Mouse (Mus musculus) CH12.LX (cell line): ENCODE measurements around the gene Tm7sf2. TPM values are rescaled to one million over a fixed set of nuclear protein-coding genes. Genes with fewer than 3 reads are reported as not detected.

Experiments used
- DNase-seq: peaks from one replicate; pipeline ENCODE4 v3.0.0-alpha.2; 2013; ENCODE audit errors: extremely low read depth
- H3K27ac ChIP-seq: 2 replicates; pipeline ENCODE4 v1.5.1; 2012; ENCODE audit warnings: low read depth, mild to moderate bottlenecking, control low read depth, moderate library complexity; ENCODE audit not compliant: insufficient read depth
- H3K27me3 ChIP-seq: replicated peaks from 2 replicates; pipeline ENCODE3; 2012; ENCODE audit warnings: inconsistent platforms
- H3K36me3 ChIP-seq, 2 experiments: replicated peaks in 1 of 2; 2 replicates each; pipeline versions ENCODE3 to v1.6.1; 2012; ENCODE audit warnings: inconsistent platforms in 1 of 2, low read length in 1 of 2, mild to moderate bottlenecking in 1 of 2, mixed read lengths in 1 of 2, moderate library complexity in 1 of 2; ENCODE audit not compliant: control insufficient read depth in 1 of 2, insufficient read depth in 1 of 2
- H3K4me1 ChIP-seq, 2 experiments: 2 replicates each; pipeline ENCODE4 v1.6.1; 2012; ENCODE audit warnings: inconsistent platforms in 1 of 2, moderate library complexity in 1 of 2; ENCODE audit not compliant: insufficient read depth in 2 of 2, control insufficient read depth in 1 of 2
- H3K4me2 ChIP-seq: 2 replicates; pipeline ENCODE4 v1.6.1; 2012; ENCODE audit warnings: low read depth, mild to moderate bottlenecking, control low read depth; ENCODE audit not compliant: poor library complexity, insufficient read depth, severe bottlenecking
- H3K4me3 ChIP-seq, 3 experiments: fragments of 150-350 bp in 1 of 3; sonication (generic) in 1 of 3; replicated peaks in 1 of 3; 2 replicates each; pipeline versions ENCODE3 to v1.5.1; 2011 to 2012; ENCODE audit warnings: low read depth in 2 of 3, low read length in 2 of 3, mild to moderate bottlenecking in 2 of 3, moderate library complexity in 2 of 3, control low read depth in 1 of 3, improper control_type of control experiment in 1 of 3, inconsistent platforms in 1 of 3, mixed read lengths in 1 of 3; ENCODE audit not compliant: poor library complexity in 1 of 3
- H3K79me2 ChIP-seq: replicated peaks from 2 replicates; pipeline ENCODE4 v1.6.1; 2012; ENCODE audit warnings: mild to moderate bottlenecking, moderate library complexity; ENCODE audit not compliant: control insufficient read depth, poor library complexity, insufficient read depth, severe bottlenecking; ENCODE audit errors: extremely low read depth
- H3K9ac ChIP-seq: 2 replicates; pipeline ENCODE4 v1.6.1; 2012; ENCODE audit warnings: low read depth, mild to moderate bottlenecking, control low read depth, moderate library complexity; ENCODE audit not compliant: insufficient read depth
- H3K9me3 ChIP-seq: replicated peaks from 2 replicates; pipeline ENCODE3; 2012; ENCODE audit warnings: low read length, inconsistent platforms, mixed read lengths
- CHD1 ChIP-seq: IDR thresholded peaks from 2 replicates; pipeline ENCODE4 v1.6.1; 2012; ENCODE audit warnings: low read depth, low read length, improper control_type of control experiment, inconsistent platforms
- CTCF ChIP-seq, 2 experiments: IDR thresholded peaks in 1 of 2; conservative IDR thresholded peaks in 1 of 2; 2 replicates each; pipeline ENCODE4 v1.5.1; 2011 to 2012; ENCODE audit warnings: low read depth in 2 of 2, low read length in 2 of 2, improper control_type of control experiment in 1 of 2, inconsistent platforms in 1 of 2, mild to moderate bottlenecking in 1 of 2, moderate library complexity in 1 of 2
- E2F4 ChIP-seq: IDR thresholded peaks from 2 replicates; pipeline ENCODE4 v1.6.1; 2011; ENCODE audit warnings: low read depth, low read length, improper control_type of control experiment; ENCODE audit not compliant: insufficient replicate concordance
- ELF1 ChIP-seq: IDR thresholded peaks from 2 replicates; pipeline ENCODE4 v1.6.1; 2014; ENCODE audit warnings: low read depth, mild to moderate bottlenecking, inconsistent platforms, low read length, improper control_type of control experiment
- EP300 ChIP-seq: IDR thresholded peaks from 2 replicates; pipeline ENCODE4 v1.6.1; 2011; ENCODE audit warnings: low read length, improper control_type of control experiment
- GABPA ChIP-seq: IDR thresholded peaks from 2 replicates; pipeline ENCODE4 v1.6.1; 2012; ENCODE audit warnings: low read depth, low read length, improper control_type of control experiment, inconsistent platforms; ENCODE audit not compliant: insufficient replicate concordance
- HCFC1 ChIP-seq: IDR thresholded peaks from 2 replicates; pipeline ENCODE4 v1.6.1; 2012; ENCODE audit warnings: low read depth, mild to moderate bottlenecking, inconsistent platforms, low read length, improper control_type of control experiment
- JUN ChIP-seq: IDR thresholded peaks from 2 replicates; pipeline ENCODE4 v1.6.1; 2011; ENCODE audit warnings: low read depth, mild to moderate bottlenecking, low read length, improper control_type of control experiment, moderate library complexity; ENCODE audit not compliant: insufficient read depth
- JUND ChIP-seq: conservative IDR thresholded peaks from 2 replicates; pipeline ENCODE4 v1.6.1; 2011; ENCODE audit warnings: low read depth, low read length, improper control_type of control experiment
- KAT2A ChIP-seq: IDR thresholded peaks from 2 replicates; pipeline ENCODE4 v1.6.1; 2012; ENCODE audit warnings: low read length, improper control_type of control experiment, inconsistent platforms; ENCODE audit not compliant: insufficient replicate concordance
- MAFK ChIP-seq: IDR thresholded peaks from 2 replicates; pipeline ENCODE4 v1.6.1; 2011; ENCODE audit warnings: low read length, improper control_type of control experiment; ENCODE audit not compliant: insufficient replicate concordance
- MAX ChIP-seq: IDR thresholded peaks from 2 replicates; pipeline ENCODE4 v1.6.1; 2011; ENCODE audit warnings: low read length, improper control_type of control experiment
- MAZ ChIP-seq: IDR thresholded peaks from 2 replicates; pipeline ENCODE4 v1.6.1; 2012; ENCODE audit warnings: low read depth, mild to moderate bottlenecking, inconsistent platforms, low read length, improper control_type of control experiment, moderate library complexity
- MEF2A ChIP-seq: IDR thresholded peaks from 2 replicates; pipeline ENCODE4 v1.6.1; 2014; ENCODE audit warnings: low read depth, mild to moderate bottlenecking, inconsistent platforms, low read length, improper control_type of control experiment, borderline replicate concordance
- MXI1 ChIP-seq: IDR thresholded peaks from 2 replicates; pipeline ENCODE4 v1.6.1; 2011; ENCODE audit warnings: mild to moderate bottlenecking, low read depth, low read length, improper control_type of control experiment
- MYC ChIP-seq: IDR thresholded peaks from 2 replicates; pipeline ENCODE4 v1.6.1; 2011; ENCODE audit warnings: low read depth, mild to moderate bottlenecking, improper control_type of control experiment, low read length
- NELFE ChIP-seq: IDR thresholded peaks from 2 replicates; pipeline ENCODE4 v1.6.1; 2011; ENCODE audit warnings: low read depth, low read length, improper control_type of control experiment
- NRF1 ChIP-seq: IDR thresholded peaks from 2 replicates; pipeline ENCODE4 v1.6.1; 2014; ENCODE audit warnings: low read depth, mild to moderate bottlenecking, inconsistent platforms, low read length, improper control_type of control experiment, moderate library complexity
- POLR2AphosphoS2 ChIP-seq: IDR thresholded peaks from 2 replicates; pipeline ENCODE4 v1.6.1; 2011; ENCODE audit warnings: low read depth, low read length, improper control_type of control experiment
- RAD21 ChIP-seq: IDR thresholded peaks from 2 replicates; pipeline ENCODE4 v1.6.1; 2011; ENCODE audit warnings: low read depth, mild to moderate bottlenecking, low read length, improper control_type of control experiment, moderate library complexity
- SMC3 ChIP-seq: IDR thresholded peaks from 2 replicates; pipeline ENCODE4 v1.6.1; 2011; ENCODE audit warnings: low read depth, low read length, improper control_type of control experiment
- UBTF ChIP-seq: IDR thresholded peaks from 2 replicates; pipeline ENCODE4 v1.6.1; 2012; ENCODE audit warnings: low read depth, mild to moderate bottlenecking, inconsistent platforms, low read length, improper control_type of control experiment, moderate library complexity
- USF1 ChIP-seq: IDR thresholded peaks from 2 replicates; pipeline ENCODE4 v1.6.1; 2014; ENCODE audit warnings: low read depth, mild to moderate bottlenecking, inconsistent platforms, low read length, improper control_type of control experiment
- ZC3H11A ChIP-seq: IDR thresholded peaks from 2 replicates; pipeline ENCODE4 v1.6.1; 2012; ENCODE audit warnings: low read depth, mild to moderate bottlenecking, inconsistent platforms, low read length, improper control_type of control experiment
- ZKSCAN1 ChIP-seq: IDR thresholded peaks from 2 replicates; pipeline ENCODE4 v1.6.1; 2012; ENCODE audit warnings: low read depth, inconsistent platforms, low read length, improper control_type of control experiment, borderline replicate concordance
- ZNF384 ChIP-seq: IDR thresholded peaks from 2 replicates; pipeline ENCODE4 v1.6.1; 2012; ENCODE audit warnings: low read depth, low read length, improper control_type of control experiment, inconsistent platforms
- dilution Hi-C: fragments of 300-500 bp; cut with MboI; formaldehyde crosslinking; loops from 2 replicates; pipeline ENCODE4 v1.14.3; 2020; ENCODE audit warnings: low sequenced_read_pairs; ENCODE audit not compliant: extremely low pct_unique_long_range_greater_than_20kb, extremely low pct_ligation_motif_present
- in situ Hi-C: fragments of 300-500 bp; cut with MboI; formaldehyde crosslinking; loops from 3 replicates; pipeline ENCODE4 v1.14.3; 2019; ENCODE audit warnings: low sequenced_read_pairs, low pct_ligation_motif_present, low pct_unique_long_range_greater_than_20kb, mixed read lengths
- polyA plus RNA-seq: library from polyadenylated mRNA; unstranded; fragments of >175 nt; gene quantifications from 2 replicates; pipeline ENCODE4 v1.2.1, GENCODE M21; 2012; ENCODE audit warnings: low read depth; ENCODE audit not compliant: insufficient read length
- total RNA-seq, 2 experiments: library from RNA; depleted of rRNA; stranded (reverse); fragments of 300-350 nt in 1 of 2; fragments of >200 nt in 1 of 2; gene quantifications; 2 replicates each; pipeline ENCODE4 v1.2.3; 2012 to 2014

Gene Tm7sf2
- total and polyA plus RNA-seq, 3 experiments: 10.8 to 15.1 (median 11.7) TPM

DNA sequence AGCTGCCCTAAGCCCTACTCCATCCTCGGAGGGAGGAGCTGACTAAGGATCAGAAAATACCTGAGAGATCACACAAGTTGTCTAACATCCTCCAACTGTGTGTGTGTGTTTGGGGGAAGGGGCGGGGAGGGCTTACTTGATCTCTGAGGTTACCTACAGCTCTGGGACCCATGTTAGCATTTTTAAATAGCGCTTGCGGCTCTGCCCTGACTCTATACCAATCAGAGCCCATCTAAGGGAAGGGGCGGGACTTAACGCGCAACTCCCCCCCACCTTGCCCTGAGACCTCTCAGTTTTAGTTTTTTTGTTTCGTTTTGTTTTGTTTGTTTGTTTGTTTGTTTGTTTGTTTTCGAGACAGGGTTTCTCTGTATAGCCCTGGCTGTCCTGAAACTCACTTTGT lies 38.7 kb downstream of the Tm7sf2 start:
- TF ChIP-seq POLR2AphosphoS2: no peak
- no peak for TF ChIP-seq JUN
- no peak for TF ChIP-seq CTCF (conservative IDR thresholded peaks at IDR 0.05 in 1 of 2, IDR thresholded peaks at IDR 0.05 in 1 of 2; ENCODE audit: low read depth in 2 of 2, low read length in 2 of 2)
- no peak for TF ChIP-seq USF1
- no peak for TF ChIP-seq UBTF
- TF ChIP-seq ZKSCAN1: no peak
- no peak for TF ChIP-seq ZNF384
- TF ChIP-seq MXI1: no peak
- TF ChIP-seq JUND: no peak
- no peak for TF ChIP-seq E2F4
- TF ChIP-seq MAFK: no peak
- no peak for TF ChIP-seq MAZ
- TF ChIP-seq GABPA: no peak
- no peak for TF ChIP-seq SMC3
- TF ChIP-seq, all 38 proteins: peak for 0
- Histone ChIP-seq H3K36me3 (no peaks in the 10 kb centered on the region), H3K9me3 (no peaks in the 10 kb centered on the region), H3K27ac (no peak overlapping the region), H3K4me3 (no peak overlapping the region), H3K9ac (no peak overlapping the region), H3K79me2 (no peaks in the 10 kb centered on the region), H3K4me1 (no peaks in the 10 kb centered on the region), H3K4me2 (no peak overlapping the region), H3K27me3 (peaks cover 3% of the 10 kb centered on the region)
- DNase-seq: no peak
- in situ Hi-C loops (no loop called here), dilution Hi-C loops (no loop called here)

DNA sequence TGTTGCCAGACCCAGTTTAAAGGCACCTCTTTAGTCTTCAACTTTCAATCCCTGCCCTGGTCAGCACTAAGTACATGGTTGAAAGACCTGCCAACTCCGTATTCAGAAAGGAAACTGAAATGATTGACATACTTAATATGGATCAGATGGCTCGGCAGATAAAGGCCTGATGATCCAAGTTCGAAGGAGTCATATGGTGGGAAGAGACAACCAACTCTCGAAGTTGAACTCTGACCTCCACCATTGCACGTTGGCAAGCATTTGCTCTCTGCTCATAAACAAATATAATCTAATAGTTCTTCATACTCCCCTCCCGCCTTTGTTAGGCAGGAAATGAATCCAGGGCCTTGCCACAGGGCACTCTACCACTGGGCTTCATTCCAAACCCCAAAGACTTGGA lies 39.2 kb downstream of the Tm7sf2 start:
- Histone ChIP-seq H3K9ac (no peak overlapping the region), H3K79me2 (no peaks in the 10 kb centered on the region), H3K4me2 (no peak overlapping the region), H3K9me3 (no peaks in the 10 kb centered on the region), H3K4me1 (no peaks in the 10 kb centered on the region), H3K27me3 (peaks cover 3% of the 10 kb centered on the region), H3K4me3 (no peak overlapping the region), H3K36me3 (no peaks in the 10 kb centered on the region), H3K27ac (no peak overlapping the region)
- in situ Hi-C loops: no loop called here
- DNase-seq: no peak
- TF ChIP-seq MAX (no peak), MYC (no peak), ELF1 (no peak), RAD21 (no peak), ZC3H11A (no peak), NRF1 (no peak), CTCF (conservative IDR thresholded peaks at IDR 0.05 in 1 of 2, IDR thresholded peaks at IDR 0.05 in 1 of 2; ENCODE audit: low read depth in 2 of 2, low read length in 2 of 2) (no peak), EP300 (no peak), NELFE (no peak), POLR2AphosphoS2 (no peak), KAT2A (no peak), CHD1 (no peak), HCFC1 (no peak), SMC3 (no peak), E2F4 (no peak), MEF2A (no peak), JUND (no peak)
- dilution Hi-C loops: no loop called here
